Mouse (Mus musculus): ENCODE results near the gene Cyp4f39.
"Not testable (repeated sequence)": the region's sequence is repeated elsewhere in the genome, so short reads cannot be mapped to it uniquely, and the experiment has no call there.

Gene Cyp4f39

GRCm38 (mm10) chr17:32532356-32532755 is 79.8 kb downstream of the Cyp4f39 start:
- not testable (repeated sequence) for DNase-seq

GRCm38 (mm10) chr17:32534068-32534467 is 81.5 kb downstream of the Cyp4f39 start:
- DNase-seq, result no peak

- peak; percentile 76 for DNase-seq
Observed at GRCm38 (mm10) chr17:32536051-32536866, 83.7 kb downstream of the Cyp4f39 start, which contains the start of gene Cyp4f16. TSS of gene Cyp4f16 (plus strand) at chr17:32536558.

- DNase-seq, result no peak
Observed at GRCm38 (mm10) chr17:32536867-32537250, 84.3 kb downstream of the Cyp4f39 start.

Data from right cerebral cortex, postnatal 4 days (tissue).